Mouse (Mus musculus): ENCODE data around the gene Tex261. TPM values are rescaled to one million over a fixed set of nuclear protein-coding genes. Genes with fewer than 3 reads are reported as not detected.

Tex261 gene
- polyA plus RNA-seq, 1 experiment from 2014 or later = 92.5 TPM

- H3K27me3 ChIP-seq (replicated peaks; ENCODE audit: control insufficient read depth, insufficient read depth, low read length) = no peaks in the 10 kb centered on the region
- ATAC-seq (ENCODE audit: low read depth) = peak; percentile 26
- peak overlapping the region; percentile 83 for H3K27ac ChIP-seq (replicated peaks; ENCODE audit: low read depth, low read length)
Observed at GRCm38 (mm10) chr6:83774781-83775563, 641 bp downstream of the Tex261 start.

GRCm38 (mm10) chr6:83774126-83774525 is 1.5 kb downstream of the Tex261 start:
- DNase-seq (ENCODE audit: low spot score) (peak; percentile 24), ATAC-seq (ENCODE audit: low read depth) (no peak)
- no peak overlapping the region for H3K27ac ChIP-seq (replicated peaks; ENCODE audit: low read depth, low read length)
- H3K36me3 ChIP-seq (ENCODE audit: control insufficient read depth, insufficient read depth, low read length) = peaks cover 35% of the 10 kb centered on the region
- peak overlapping the region; percentile 95 for H3K4me3 ChIP-seq (ENCODE audit: low read depth, low read length)
- peaks cover 10% of the 10 kb centered on the region for H3K4me1 ChIP-seq (ENCODE audit: control insufficient read depth, insufficient read depth, low read length)
- WGBS = 56% methylated on average over 8 of the region's 9 CpGs
- no peaks in the 10 kb centered on the region for H3K27me3 ChIP-seq (replicated peaks; ENCODE audit: control insufficient read depth, insufficient read depth, low read length)
- H3K9ac ChIP-seq (ENCODE audit: low read depth, low read length) = peak overlapping the region; percentile 97; the same call in 1 of the 2 replicates
- H3K4me2 ChIP-seq (ENCODE audit: low read depth, low read length) = peak overlapping the region; percentile 89
- no peaks in the 10 kb centered on the region for H3K9me3 ChIP-seq (ENCODE audit: control insufficient read depth, low read length)

More at GRCm38 (mm10) chr6:83774781-83775563, 641 bp downstream of the Tex261 start:
- peak overlapping the region; percentile 89 for H3K4me2 ChIP-seq (ENCODE audit: low read depth, low read length)
- peak overlapping the region; percentile 95 for H3K4me3 ChIP-seq (ENCODE audit: low read depth, low read length)
- peak overlapping the region; percentile 97 for H3K9ac ChIP-seq (ENCODE audit: low read depth, low read length)
- peaks cover 27% of the 10 kb centered on the region for H3K36me3 ChIP-seq (ENCODE audit: control insufficient read depth, insufficient read depth, low read length)
- peak; percentile 45 for DNase-seq (ENCODE audit: low spot score)
- peaks cover 10% of the 10 kb centered on the region for H3K4me1 ChIP-seq (ENCODE audit: control insufficient read depth, insufficient read depth, low read length)
- no peaks in the 10 kb centered on the region for H3K9me3 ChIP-seq (ENCODE audit: control insufficient read depth, low read length)
- 3% methylated on average over 10 of the region's 14 CpGs for WGBS

GRCm38 (mm10) chr6:83768485-83768884 is 7.1 kb downstream of the Tex261 start:
- H3K27ac ChIP-seq (replicated peaks; ENCODE audit: low read depth, low read length) = no peak overlapping the region
- no peaks in the 10 kb centered on the region for H3K4me1 ChIP-seq (ENCODE audit: control insufficient read depth, insufficient read depth, low read length)
- H3K36me3 ChIP-seq (ENCODE audit: control insufficient read depth, insufficient read depth, low read length) = peaks cover 47% of the 10 kb centered on the region
- DNase-seq (ENCODE audit: low spot score) (no peak), ATAC-seq (ENCODE audit: low read depth) (no peak)
- H3K27me3 ChIP-seq (replicated peaks; ENCODE audit: control insufficient read depth, insufficient read depth, low read length) = peaks cover 9% of the 10 kb centered on the region
- WGBS = 77% methylated on average over 5 of the region's 5 CpGs
- H3K9me3 ChIP-seq (ENCODE audit: control insufficient read depth, low read length) = no peaks in the 10 kb centered on the region
- H3K4me3 ChIP-seq (ENCODE audit: low read depth, low read length) = no peak overlapping the region
- no peak overlapping the region for H3K9ac ChIP-seq (ENCODE audit: low read depth, low read length)
- H3K4me2 ChIP-seq (ENCODE audit: low read depth, low read length) = no peak overlapping the region

GRCm38 (mm10) chr6:83766982-83767381 is 8.6 kb downstream of the Tex261 start:
- DNase-seq (ENCODE audit: low spot score) (no peak), ATAC-seq (ENCODE audit: low read depth) (no peak)
- no peaks in the 10 kb centered on the region for H3K9me3 ChIP-seq (ENCODE audit: control insufficient read depth, low read length)
- no peak overlapping the region for H3K4me3 ChIP-seq (ENCODE audit: low read depth, low read length)
- H3K4me2 ChIP-seq (ENCODE audit: low read depth, low read length) = no peak overlapping the region
- H3K27me3 ChIP-seq (replicated peaks; ENCODE audit: control insufficient read depth, insufficient read depth, low read length) = peaks cover 24% of the 10 kb centered on the region
- peaks cover 36% of the 10 kb centered on the region for H3K36me3 ChIP-seq (ENCODE audit: control insufficient read depth, insufficient read depth, low read length)
- no peak overlapping the region for H3K9ac ChIP-seq (ENCODE audit: low read depth, low read length)
- 91% methylated on average over 3 of the region's 3 CpGs for WGBS
- H3K4me1 ChIP-seq (ENCODE audit: control insufficient read depth, insufficient read depth, low read length) = peaks cover 5% of the 10 kb centered on the region; the same call in 1 of the 2 replicates
- H3K27ac ChIP-seq (replicated peaks; ENCODE audit: low read depth, low read length) = no peak overlapping the region

- ATAC-seq (ENCODE audit: low read depth) (peak; percentile 77), DNase-seq (ENCODE audit: low spot score) (peak; percentile 41)
- Histone ChIP-seq H3K4me3 (ENCODE audit: low read depth, low read length) (peak overlapping the region; percentile 36), H3K9ac (ENCODE audit: low read depth, low read length) (peak overlapping the region; percentile 35), H3K27ac (replicated peaks; ENCODE audit: low read depth, low read length) (no peak overlapping the region), H3K9me3 (ENCODE audit: control insufficient read depth, low read length) (no peaks in the 10 kb centered on the region), H3K36me3 (ENCODE audit: control insufficient read depth, insufficient read depth, low read length) (peaks cover under 1% of the 10 kb centered on the region; the same call in 1 of the 2 replicates), H3K4me1 (ENCODE audit: control insufficient read depth, insufficient read depth, low read length) (peaks cover 9% of the 10 kb centered on the region), H3K4me2 (ENCODE audit: low read depth, low read length) (peak overlapping the region; percentile 54), H3K27me3 (replicated peaks; ENCODE audit: control insufficient read depth, insufficient read depth, low read length) (peaks cover 56% of the 10 kb centered on the region)
- WGBS = 1% methylated on average over 29 of the region's 35 CpGs
Observed at GRCm38 (mm10) chr6:83762880-83763431, 12.7 kb downstream of the Tex261 start.

- WGBS = 29% methylated on average over 6 of the region's 6 CpGs
- Histone ChIP-seq H3K9ac (ENCODE audit: low read depth, low read length) (peak within 1 kb of the TSS; percentile 35), H3K4me1 (ENCODE audit: control insufficient read depth, insufficient read depth, low read length) (peaks cover 9% of the 10 kb centered on the region), H3K9me3 (ENCODE audit: control insufficient read depth, low read length) (no peaks in the 10 kb centered on the region), H3K4me3 (ENCODE audit: low read depth, low read length) (peak within 1 kb of the TSS; percentile 36), H3K4me2 (ENCODE audit: low read depth, low read length) (peak within 1 kb of the TSS; percentile 54), H3K36me3 (ENCODE audit: control insufficient read depth, insufficient read depth, low read length) (no peaks in the 10 kb centered on the region), H3K27me3 (replicated peaks; ENCODE audit: control insufficient read depth, insufficient read depth, low read length) (peaks cover 62% of the 10 kb centered on the region), H3K27ac (replicated peaks; ENCODE audit: low read depth, low read length) (no peak within 1 kb of the TSS)
- DNase-seq (ENCODE audit: low spot score) (no peak), ATAC-seq (ENCODE audit: low read depth) (no peak)
Observed at GRCm38 (mm10) chr6:83762344-83762743, 13.3 kb downstream of the Tex261 start, which contains the start of gene Ankrd53. Ankrd53 (plus strand) TSS chr6:83762644.

GRCm38 (mm10) chr6:83756051-83756450 is 19.6 kb downstream of the Tex261 start:
- H3K27me3 ChIP-seq (replicated peaks; ENCODE audit: control insufficient read depth, insufficient read depth, low read length) = peaks cover 38% of the 10 kb centered on the region
- H3K9me3 ChIP-seq (ENCODE audit: control insufficient read depth, low read length) = no peaks in the 10 kb centered on the region
- H3K4me3 ChIP-seq (ENCODE audit: low read depth, low read length) = no peak overlapping the region
- DNase-seq (ENCODE audit: low spot score) = no peak
- no peak overlapping the region for H3K9ac ChIP-seq (ENCODE audit: low read depth, low read length)
- no peak overlapping the region for H3K27ac ChIP-seq (replicated peaks; ENCODE audit: low read depth, low read length)
- WGBS = 70% methylated on average over 9 of the region's 9 CpGs
- peaks cover 4% of the 10 kb centered on the region; the same call in 1 of the 2 replicates for H3K4me1 ChIP-seq (ENCODE audit: control insufficient read depth, insufficient read depth, low read length)
- no peak for ATAC-seq (ENCODE audit: low read depth)
- H3K4me2 ChIP-seq (ENCODE audit: low read depth, low read length) = no peak overlapping the region
- no peaks in the 10 kb centered on the region for H3K36me3 ChIP-seq (ENCODE audit: control insufficient read depth, insufficient read depth, low read length)

GRCm38 (mm10) chr6:83750171-83750684 is 25.4 kb downstream of the Tex261 start:
- 0 out of 2 replicates have a peak, but pooled peaks cover 5% of the 10 kb centered on the region for H3K27me3 ChIP-seq (replicated peaks; ENCODE audit: control insufficient read depth, insufficient read depth, low read length)

More at GRCm38 (mm10) chr6:83750171-83750684, 25.4 kb downstream of the Tex261 start:
- Histone ChIP-seq H3K4me3 (ENCODE audit: low read depth, low read length) (no peak overlapping the region), H3K36me3 (ENCODE audit: control insufficient read depth, insufficient read depth, low read length) (no peaks in the 10 kb centered on the region), H3K27ac (replicated peaks; ENCODE audit: low read depth, low read length) (no peak overlapping the region), H3K9me3 (ENCODE audit: control insufficient read depth, low read length) (no peaks in the 10 kb centered on the region), H3K4me1 (ENCODE audit: control insufficient read depth, insufficient read depth, low read length) (no peaks in the 10 kb centered on the region), H3K9ac (ENCODE audit: low read depth, low read length) (no peak overlapping the region), H3K4me2 (ENCODE audit: low read depth, low read length) (no peak overlapping the region)
- peak; percentile 64; the same call in 1 of the 2 replicates for ATAC-seq (ENCODE audit: low read depth)
- 10% methylated on average over 11 of the region's 11 CpGs for WGBS
- peak; percentile 52 for DNase-seq (ENCODE audit: low spot score)

All from embryonic facial prominence, embryonic 14.5 days (tissue).